Mouse (Mus musculus): ENCODE measurements at regions not wholly inside any gene's neighbourhood (a gene's known extent, or its start where the extent isn't known, plus 50 kb on each side); places are given as distances from the start of the nearest gene placed in this dataset.

- no peak overlapping the region for H3K4me3 ChIP-seq (replicated peaks; ENCODE audit: low read depth, low read length)
- H3K9ac ChIP-seq (replicated peaks; ENCODE audit: low read length) = no peak overlapping the region
- peak; percentile 9 for DNase-seq
- H3K4me1 ChIP-seq (ENCODE audit: control insufficient read depth, insufficient read depth, low read length) = no peaks in the 10 kb centered on the region
- no peaks in the 10 kb centered on the region for H3K36me3 ChIP-seq (ENCODE audit: control insufficient read depth, insufficient read depth, low read length)
- 61% methylated on average over 5 of the region's 5 CpGs for WGBS
- no peak for ATAC-seq (ENCODE audit: low FRiP score, low TSS enrichment)
- H3K4me2 ChIP-seq (ENCODE audit: low read length) = no peak overlapping the region
- no peak overlapping the region for H3K27ac ChIP-seq (replicated peaks; ENCODE audit: low read depth, low read length)
- no peaks in the 10 kb centered on the region for H3K27me3 ChIP-seq (ENCODE audit: control insufficient read depth, insufficient read depth, low read length)
- no peaks in the 10 kb centered on the region for H3K9me3 ChIP-seq (ENCODE audit: control insufficient read depth, low read length)
Observed at GRCm38 (mm10) chr3:36743399-36743798, 53.4 kb upstream of the Trpc3 start.

GRCm38 (mm10) chr3:36754358-36754950, 64.5 kb upstream of the Trpc3 start:
- no peaks in the 10 kb centered on the region for H3K27me3 ChIP-seq (ENCODE audit: control insufficient read depth, insufficient read depth, low read length)
- H3K27ac ChIP-seq (replicated peaks; ENCODE audit: low read depth, low read length) = no peak overlapping the region
- H3K4me1 ChIP-seq (ENCODE audit: control insufficient read depth, insufficient read depth, low read length) = no peaks in the 10 kb centered on the region
- 89% methylated on average over 7 of the region's 7 CpGs for WGBS
- DNase-seq (no peak), ATAC-seq (ENCODE audit: low FRiP score, low TSS enrichment) (no peak)
- H3K4me3 ChIP-seq (replicated peaks; ENCODE audit: low read depth, low read length) = no peak overlapping the region
- no peaks in the 10 kb centered on the region for H3K36me3 ChIP-seq (ENCODE audit: control insufficient read depth, insufficient read depth, low read length)
- no peak overlapping the region for H3K4me2 ChIP-seq (ENCODE audit: low read length)
- H3K9ac ChIP-seq (replicated peaks; ENCODE audit: low read length) = no peak overlapping the region
- no peaks in the 10 kb centered on the region for H3K9me3 ChIP-seq (ENCODE audit: control insufficient read depth, low read length)

GRCm38 (mm10) chr3:36762065-36762653, 72.2 kb upstream of the Trpc3 start:
- H3K9ac ChIP-seq (replicated peaks; ENCODE audit: low read length) = no peak overlapping the region
- H3K4me3 ChIP-seq (replicated peaks; ENCODE audit: low read depth, low read length) = no peak overlapping the region
- no peaks in the 10 kb centered on the region for H3K36me3 ChIP-seq (ENCODE audit: control insufficient read depth, insufficient read depth, low read length)
- no peak overlapping the region for H3K4me2 ChIP-seq (ENCODE audit: low read length)
- no peaks in the 10 kb centered on the region for H3K27me3 ChIP-seq (ENCODE audit: control insufficient read depth, insufficient read depth, low read length)
- no peak overlapping the region for H3K27ac ChIP-seq (replicated peaks; ENCODE audit: low read depth, low read length)
- DNase-seq = no peak
- 96% methylated on average over 6 of the region's 6 CpGs for WGBS
- no peaks in the 10 kb centered on the region for H3K4me1 ChIP-seq (ENCODE audit: control insufficient read depth, insufficient read depth, low read length)
- ATAC-seq (ENCODE audit: low FRiP score, low TSS enrichment) = peak; percentile 57
- H3K9me3 ChIP-seq (ENCODE audit: control insufficient read depth, low read length) = no peaks in the 10 kb centered on the region

- Histone ChIP-seq H3K27me3 (ENCODE audit: control insufficient read depth, insufficient read depth, low read length) (no peaks in the 10 kb centered on the region), H3K9me3 (ENCODE audit: control insufficient read depth, low read length) (no peaks in the 10 kb centered on the region), H3K27ac (replicated peaks; ENCODE audit: low read depth, low read length) (no peak overlapping the region), H3K4me1 (ENCODE audit: control insufficient read depth, insufficient read depth, low read length) (no peaks in the 10 kb centered on the region), H3K9ac (replicated peaks; ENCODE audit: low read length) (no peak overlapping the region), H3K4me3 (replicated peaks; ENCODE audit: low read depth, low read length) (no peak overlapping the region), H3K4me2 (ENCODE audit: low read length) (no peak overlapping the region), H3K36me3 (ENCODE audit: control insufficient read depth, insufficient read depth, low read length) (no peaks in the 10 kb centered on the region)
- no peak for DNase-seq
- ATAC-seq (ENCODE audit: low FRiP score, low TSS enrichment) = no peak
- WGBS = 95% methylated on average over 3 of the region's 3 CpGs
Observed at GRCm38 (mm10) chr3:36762847-36763246, 72.9 kb upstream of the Trpc3 start.

- ATAC-seq (ENCODE audit: low FRiP score, low TSS enrichment) (no peak), DNase-seq (no peak)
- Histone ChIP-seq H3K4me1 (ENCODE audit: control insufficient read depth, insufficient read depth, low read length) (no peaks in the 10 kb centered on the region), H3K27me3 (ENCODE audit: control insufficient read depth, insufficient read depth, low read length) (no peaks in the 10 kb centered on the region), H3K4me2 (ENCODE audit: low read length) (no peak overlapping the region), H3K36me3 (ENCODE audit: control insufficient read depth, insufficient read depth, low read length) (no peaks in the 10 kb centered on the region), H3K27ac (replicated peaks; ENCODE audit: low read depth, low read length) (no peak overlapping the region), H3K4me3 (replicated peaks; ENCODE audit: low read depth, low read length) (no peak overlapping the region), H3K9me3 (ENCODE audit: control insufficient read depth, low read length) (no peaks in the 10 kb centered on the region), H3K9ac (replicated peaks; ENCODE audit: low read length) (no peak overlapping the region)
- WGBS = 70% methylated on average over 2 of the region's 2 CpGs
Observed at GRCm38 (mm10) chr3:36764741-36765140, 74.8 kb upstream of the Trpc3 start.

GRCm38 (mm10) chr3:36770096-36770495, 80.1 kb upstream of the Trpc3 start:
- Histone ChIP-seq H3K9ac (replicated peaks; ENCODE audit: low read length) (no peak overlapping the region), H3K27ac (replicated peaks; ENCODE audit: low read depth, low read length) (no peak overlapping the region), H3K36me3 (ENCODE audit: control insufficient read depth, insufficient read depth, low read length) (no peaks in the 10 kb centered on the region), H3K27me3 (ENCODE audit: control insufficient read depth, insufficient read depth, low read length) (no peaks in the 10 kb centered on the region), H3K4me3 (replicated peaks; ENCODE audit: low read depth, low read length) (no peak overlapping the region), H3K9me3 (ENCODE audit: control insufficient read depth, low read length) (no peaks in the 10 kb centered on the region), H3K4me1 (ENCODE audit: control insufficient read depth, insufficient read depth, low read length) (no peaks in the 10 kb centered on the region), H3K4me2 (ENCODE audit: low read length) (no peak overlapping the region)
- DNase-seq = no peak
- ATAC-seq (ENCODE audit: low FRiP score, low TSS enrichment) = no peak
- 70% methylated on average over 1 of the region's 1 CpGs for WGBS

- Histone ChIP-seq H3K9ac (replicated peaks; ENCODE audit: low read length) (no peak overlapping the region), H3K9me3 (ENCODE audit: control insufficient read depth, low read length) (no peaks in the 10 kb centered on the region), H3K4me2 (ENCODE audit: low read length) (no peak overlapping the region), H3K4me1 (ENCODE audit: control insufficient read depth, insufficient read depth, low read length) (no peaks in the 10 kb centered on the region), H3K27ac (replicated peaks; ENCODE audit: low read depth, low read length) (no peak overlapping the region), H3K4me3 (replicated peaks; ENCODE audit: low read depth, low read length) (no peak overlapping the region), H3K36me3 (ENCODE audit: control insufficient read depth, insufficient read depth, low read length) (no peaks in the 10 kb centered on the region), H3K27me3 (ENCODE audit: control insufficient read depth, insufficient read depth, low read length) (no peaks in the 10 kb centered on the region)
- WGBS = 72% methylated on average over 4 of the region's 4 CpGs
- ATAC-seq (ENCODE audit: low FRiP score, low TSS enrichment) (no peak), DNase-seq (no peak)
Observed at GRCm38 (mm10) chr3:36771011-36771410, 81.0 kb upstream of the Trpc3 start.

GRCm38 (mm10) chr3:36774023-36774422, 84.1 kb upstream of the Trpc3 start:
- Histone ChIP-seq H3K27me3 (ENCODE audit: control insufficient read depth, insufficient read depth, low read length) (no peaks in the 10 kb centered on the region), H3K4me2 (ENCODE audit: low read length) (no peak overlapping the region), H3K4me3 (replicated peaks; ENCODE audit: low read depth, low read length) (no peak overlapping the region), H3K27ac (replicated peaks; ENCODE audit: low read depth, low read length) (no peak overlapping the region), H3K4me1 (ENCODE audit: control insufficient read depth, insufficient read depth, low read length) (no peaks in the 10 kb centered on the region), H3K36me3 (ENCODE audit: control insufficient read depth, insufficient read depth, low read length) (no peaks in the 10 kb centered on the region), H3K9ac (replicated peaks; ENCODE audit: low read length) (no peak overlapping the region), H3K9me3 (ENCODE audit: control insufficient read depth, low read length) (no peaks in the 10 kb centered on the region)
- WGBS = 19% methylated on average over 4 of the region's 4 CpGs
- ATAC-seq (ENCODE audit: low FRiP score, low TSS enrichment) = no peak
- peak; percentile 74 for DNase-seq

- no peak overlapping the region for H3K4me2 ChIP-seq (ENCODE audit: low read length)
- 84% methylated on average over 7 of the region's 7 CpGs for WGBS
- no peaks in the 10 kb centered on the region for H3K36me3 ChIP-seq (ENCODE audit: control insufficient read depth, insufficient read depth, low read length)
- no peak overlapping the region for H3K9ac ChIP-seq (replicated peaks; ENCODE audit: low read length)
- no peak for ATAC-seq (ENCODE audit: low FRiP score, low TSS enrichment)
- H3K4me3 ChIP-seq (replicated peaks; ENCODE audit: low read depth, low read length) = no peak overlapping the region
- no peak overlapping the region for H3K27ac ChIP-seq (replicated peaks; ENCODE audit: low read depth, low read length)
- no peak for DNase-seq
- H3K4me1 ChIP-seq (ENCODE audit: control insufficient read depth, insufficient read depth, low read length) = no peaks in the 10 kb centered on the region
- no peaks in the 10 kb centered on the region for H3K9me3 ChIP-seq (ENCODE audit: control insufficient read depth, low read length)
- no peaks in the 10 kb centered on the region for H3K27me3 ChIP-seq (ENCODE audit: control insufficient read depth, insufficient read depth, low read length)
Observed at GRCm38 (mm10) chr3:36778448-36778847, 84.5 kb upstream of the 4932438A13Rik start.

All from midbrain, embryonic 14.5 days (tissue).